Mouse (Mus musculus): ENCODE data around the gene Garnl3. TPM values are rescaled to one million over a fixed set of nuclear protein-coding genes. Genes with fewer than 3 reads are reported as not detected.

Gene Garnl3
- total and polyA plus RNA-seq, 3 experiments: 0.55 to 2.6 TPM; not detected in 1

GRCm38 (mm10) chr2:33047360-33047759 is 84.1 kb downstream of the Garnl3 start:
- Histone ChIP-seq H3K9me3 (replicated peaks) (no peaks in the 10 kb centered on the region), H3K27me3 (ENCODE audit: insufficient read depth, low read length) (peaks cover 19% of the 10 kb centered on the region), H3K36me3 (replicated peaks) (no peaks in the 10 kb centered on the region), H3K4me3 (ENCODE audit: low read depth, low read length) (no peak overlapping the region), H3K4me1 (ENCODE audit: insufficient read depth, low read depth, low read length) (no peaks in the 10 kb centered on the region)
- TF ChIP-seq CTCF (IDR thresholded peaks at IDR 0.05; ENCODE audit: low read depth, low read length) (no peak), GATA1 (IDR thresholded peaks at IDR 0.05; ENCODE audit: borderline replicate concordance, low read length) (no peak), TAL1 (conservative IDR thresholded peaks at IDR 0.05; ENCODE audit: low read depth, low read length) (no peak)
- ATAC-seq (ENCODE audit: extremely low read depth, insufficient number of reproducible peaks, low FRiP score, poor library complexity, severe bottlenecking) (no peak), DNase-seq (ENCODE audit: low spot score) (no peak)

GRCm38 (mm10) chr2:33046919-33047318 is 84.5 kb downstream of the Garnl3 start:
- Histone ChIP-seq H3K9me3 (replicated peaks) (no peaks in the 10 kb centered on the region), H3K27me3 (ENCODE audit: insufficient read depth, low read length) (peaks cover 21% of the 10 kb centered on the region), H3K36me3 (replicated peaks) (no peaks in the 10 kb centered on the region), H3K4me3 (ENCODE audit: low read depth, low read length) (no peak overlapping the region), H3K4me1 (ENCODE audit: insufficient read depth, low read depth, low read length) (no peaks in the 10 kb centered on the region)
- ATAC-seq (ENCODE audit: extremely low read depth, insufficient number of reproducible peaks, low FRiP score, poor library complexity, severe bottlenecking) (no peak), DNase-seq (ENCODE audit: low spot score) (no peak)
- TF ChIP-seq TAL1 (conservative IDR thresholded peaks at IDR 0.05; ENCODE audit: low read depth, low read length) (no peak), GATA2 (IDR thresholded peaks at IDR 0.05; ENCODE audit: borderline replicate concordance, low read depth, low read length) (no peak), CTCF (IDR thresholded peaks at IDR 0.05; ENCODE audit: low read depth, low read length) (no peak), POLR2AphosphoS5 (IDR thresholded peaks at IDR 0.05; ENCODE audit: insufficient replicate concordance, low read depth, low read length) (no peak)

GRCm38 (mm10) chr2:33045899-33046298 is 85.6 kb downstream of the Garnl3 start:
- Histone ChIP-seq H3K4me1 (ENCODE audit: insufficient read depth, low read depth, low read length) (no peaks in the 10 kb centered on the region), H3K27me3 (ENCODE audit: insufficient read depth, low read length) (peaks cover 21% of the 10 kb centered on the region), H3K36me3 (replicated peaks) (no peaks in the 10 kb centered on the region), H3K9me3 (replicated peaks) (no peaks in the 10 kb centered on the region), H3K4me3 (ENCODE audit: low read depth, low read length) (no peak overlapping the region)
- TF ChIP-seq TAL1 (conservative IDR thresholded peaks at IDR 0.05; ENCODE audit: low read depth, low read length): no peak
- no peak for TF ChIP-seq GATA2 (IDR thresholded peaks at IDR 0.05; ENCODE audit: borderline replicate concordance, low read depth, low read length)
- TF ChIP-seq CTCF (IDR thresholded peaks at IDR 0.05; ENCODE audit: low read depth, low read length): no peak
- TF ChIP-seq POLR2AphosphoS5 (IDR thresholded peaks at IDR 0.05; ENCODE audit: insufficient replicate concordance, low read depth, low read length): no peak
- TF ChIP-seq GATA1 (IDR thresholded peaks at IDR 0.05; ENCODE audit: borderline replicate concordance, low read length): no peak
- ATAC-seq (ENCODE audit: extremely low read depth, insufficient number of reproducible peaks, low FRiP score, poor library complexity, severe bottlenecking) (no peak), DNase-seq (ENCODE audit: low spot score) (no peak)

GRCm38 (mm10) chr2:33042781-33043180 is 88.7 kb downstream of the Garnl3 start:
- peaks cover 14% of the 10 kb centered on the region for H3K27me3 ChIP-seq (ENCODE audit: insufficient read depth, low read length)
- no peak for TF ChIP-seq GATA1 (IDR thresholded peaks at IDR 0.05; ENCODE audit: borderline replicate concordance, low read length)
- TF ChIP-seq CTCF (IDR thresholded peaks at IDR 0.05; ENCODE audit: low read depth, low read length): no peak
- TF ChIP-seq GATA2 (IDR thresholded peaks at IDR 0.05; ENCODE audit: borderline replicate concordance, low read depth, low read length): no peak
- TF ChIP-seq TAL1 (conservative IDR thresholded peaks at IDR 0.05; ENCODE audit: low read depth, low read length): no peak
- TF ChIP-seq POLR2AphosphoS5 (IDR thresholded peaks at IDR 0.05; ENCODE audit: insufficient replicate concordance, low read depth, low read length): no peak
- no peaks in the 10 kb centered on the region for H3K9me3 ChIP-seq (replicated peaks)
- DNase-seq (ENCODE audit: low spot score) (no peak), ATAC-seq (ENCODE audit: extremely low read depth, insufficient number of reproducible peaks, low FRiP score, poor library complexity, severe bottlenecking) (no peak)
- no peak overlapping the region for H3K4me3 ChIP-seq (ENCODE audit: low read depth, low read length)
- H3K36me3 ChIP-seq (replicated peaks): no peaks in the 10 kb centered on the region
- no peaks in the 10 kb centered on the region for H3K4me1 ChIP-seq (ENCODE audit: insufficient read depth, low read depth, low read length)

- no peaks in the 10 kb centered on the region for H3K36me3 ChIP-seq (replicated peaks)
- no peak for ATAC-seq (ENCODE audit: extremely low read depth, insufficient number of reproducible peaks, low FRiP score, poor library complexity, severe bottlenecking)
- H3K4me3 ChIP-seq (ENCODE audit: low read depth, low read length): no peak overlapping the region
- TF ChIP-seq POLR2AphosphoS5 (IDR thresholded peaks at IDR 0.05; ENCODE audit: insufficient replicate concordance, low read depth, low read length) (no peak), TAL1 (conservative IDR thresholded peaks at IDR 0.05; ENCODE audit: low read depth, low read length) (no peak), GATA1 (IDR thresholded peaks at IDR 0.05; ENCODE audit: borderline replicate concordance, low read length) (no peak), GATA2 (IDR thresholded peaks at IDR 0.05; ENCODE audit: borderline replicate concordance, low read depth, low read length) (no peak), CTCF (IDR thresholded peaks at IDR 0.05; ENCODE audit: low read depth, low read length) (no peak)
- no peaks in the 10 kb centered on the region for H3K9me3 ChIP-seq (replicated peaks)
- peaks cover 11% of the 10 kb centered on the region for H3K27me3 ChIP-seq (ENCODE audit: insufficient read depth, low read length)
- DNase-seq (ENCODE audit: low spot score): no peak
- no peaks in the 10 kb centered on the region for H3K4me1 ChIP-seq (ENCODE audit: insufficient read depth, low read depth, low read length)
Observed at GRCm38 (mm10) chr2:33041571-33041970, 89.9 kb downstream of the Garnl3 start.

- no peaks in the 10 kb centered on the region for H3K4me1 ChIP-seq (ENCODE audit: insufficient read depth, low read depth, low read length)
- H3K27me3 ChIP-seq (ENCODE audit: insufficient read depth, low read length): peaks cover 2% of the 10 kb centered on the region; the same call in 1 of the 2 replicates
- DNase-seq (ENCODE audit: low spot score) (no peak), ATAC-seq (ENCODE audit: extremely low read depth, insufficient number of reproducible peaks, low FRiP score, poor library complexity, severe bottlenecking) (no peak)
- no peaks in the 10 kb centered on the region for H3K36me3 ChIP-seq (replicated peaks)
- H3K4me3 ChIP-seq (ENCODE audit: low read depth, low read length): no peak overlapping the region
- TF ChIP-seq TAL1 (conservative IDR thresholded peaks at IDR 0.05; ENCODE audit: low read depth, low read length) (no peak), CTCF (IDR thresholded peaks at IDR 0.05; ENCODE audit: low read depth, low read length) (no peak), POLR2AphosphoS5 (IDR thresholded peaks at IDR 0.05; ENCODE audit: insufficient replicate concordance, low read depth, low read length) (no peak), GATA2 (IDR thresholded peaks at IDR 0.05; ENCODE audit: borderline replicate concordance, low read depth, low read length) (no peak), GATA1 (IDR thresholded peaks at IDR 0.05; ENCODE audit: borderline replicate concordance, low read length) (no peak)
- no peaks in the 10 kb centered on the region for H3K9me3 ChIP-seq (replicated peaks)
Observed at GRCm38 (mm10) chr2:33037429-33037828, 94.0 kb downstream of the Garnl3 start.

- DNase-seq (ENCODE audit: low spot score) (no peak), ATAC-seq (ENCODE audit: extremely low read depth, insufficient number of reproducible peaks, low FRiP score, poor library complexity, severe bottlenecking) (no peak)
- no peaks in the 10 kb centered on the region for H3K9me3 ChIP-seq (replicated peaks)
- no peaks in the 10 kb centered on the region for H3K27me3 ChIP-seq (ENCODE audit: insufficient read depth, low read length)
- no peaks in the 10 kb centered on the region for H3K4me1 ChIP-seq (ENCODE audit: insufficient read depth, low read depth, low read length)
- no peak for TF ChIP-seq GATA1 (IDR thresholded peaks at IDR 0.05; ENCODE audit: borderline replicate concordance, low read length)
- TF ChIP-seq CTCF (IDR thresholded peaks at IDR 0.05; ENCODE audit: low read depth, low read length): no peak
- TF ChIP-seq GATA2 (IDR thresholded peaks at IDR 0.05; ENCODE audit: borderline replicate concordance, low read depth, low read length): no peak
- no peak for TF ChIP-seq TAL1 (conservative IDR thresholded peaks at IDR 0.05; ENCODE audit: low read depth, low read length)
- no peak for TF ChIP-seq POLR2AphosphoS5 (IDR thresholded peaks at IDR 0.05; ENCODE audit: insufficient replicate concordance, low read depth, low read length)
- H3K36me3 ChIP-seq (replicated peaks): no peaks in the 10 kb centered on the region
- no peak overlapping the region for H3K4me3 ChIP-seq (ENCODE audit: low read depth, low read length)
Observed at GRCm38 (mm10) chr2:33035297-33035696, 96.2 kb downstream of the Garnl3 start.
